Mouse (Mus musculus) megakaryocyte, embryonic 14.5 days (primary cell): ENCODE results near the gene Vmn1r15.

ENCODE experiments used
- FLI1 ChIP-seq: IDR thresholded peaks from 2 replicates; pipeline ENCODE4 v1.6.1; 2012; ENCODE audit warnings: low read length, inconsistent platforms, mixed read lengths
- GATA1 ChIP-seq: IDR thresholded peaks from 3 replicates; pipeline ENCODE4 v1.6.1; 2012; ENCODE audit warnings: mixed read lengths, low read length, inconsistent platforms, borderline replicate concordance

- no peak for TF ChIP-seq GATA1
- TF ChIP-seq FLI1 = no peak
Observed at GRCm38 (mm10) chr6:57271881-57272280, 14.1 kb downstream of the Vmn1r15 start.
